ENCODE assay signal across 17 mouse cellular contexts in the genomic region with DNA sequence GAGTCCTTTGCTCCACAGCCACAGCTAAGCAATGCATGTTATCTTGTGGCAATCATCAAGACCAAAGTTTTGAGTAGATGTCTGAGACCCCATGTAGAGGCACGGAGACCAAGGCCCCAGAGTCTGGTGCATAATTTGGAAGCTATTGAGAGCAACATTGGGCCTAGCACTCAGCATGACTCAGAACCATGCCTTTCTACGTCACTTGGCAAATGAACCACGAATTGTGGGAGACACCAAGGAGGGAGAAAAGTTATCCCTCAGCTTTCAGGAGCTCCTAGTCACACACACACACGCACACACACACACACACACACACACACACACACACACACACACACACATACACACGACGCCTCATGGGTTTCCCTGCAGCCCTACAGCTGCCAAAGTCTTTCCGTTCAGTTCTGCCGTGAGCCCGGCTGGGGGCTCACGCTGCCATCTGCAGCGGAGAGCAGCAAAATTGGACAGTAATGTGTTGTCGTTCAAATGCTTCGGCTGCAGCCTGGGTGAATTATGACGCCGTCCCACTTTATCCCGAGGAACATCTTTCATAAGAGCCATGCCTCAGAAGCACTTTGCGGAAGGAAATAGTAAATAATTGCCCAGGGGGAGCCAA.
DNase-seq lines count a peak whose midpoint lies in the region; ATAC-seq lines count a peak whose summit lies in the region.
"Had no signal": no experiment of that assay in that cellular context is flagged by ENCODE, and none has a peak within 500 bp of the region (broad histone marks: within the 10 kb centered on the region; RNA-seq: fewer than 3 reads in every experiment).

No protein-coding gene starts in this region.

- intact Hi-C loops in left cerebral cortex, postnatal 36 days (cut with DNase I), result no loop called here

- H3K9ac ChIP-seq in forebrain, embryonic 15.5 days (replicated peaks), result 0 out of 2 replicates have a peak overlapping the region, but pooled peaks have one; percentile 10
- H3K9ac ChIP-seq in forebrain, embryonic 12.5 days, result no peak overlapping the region
- no peak overlapping the region for H3K9ac ChIP-seq in midbrain, embryonic 15.5 days
- no peak overlapping the region for H3K9ac ChIP-seq in midbrain, embryonic 16.5 days (ENCODE audit: low read depth, low read length)
- H3K9ac ChIP-seq: limb, embryonic 12.5 days; liver, embryonic 15.5 days had no signal

- 45% methylated on average over 17 of the region's 17 CpGs for WGBS in forebrain, embryonic 15.5 days
- WGBS in forebrain, embryonic 12.5 days, result 73% methylated on average over 17 of the region's 17 CpGs
- WGBS in midbrain, embryonic 15.5 days, result 64% methylated on average over 17 of the region's 17 CpGs
- 61% methylated on average over 16 of the region's 17 CpGs for WGBS in midbrain, embryonic 16.5 days

- H3K27ac ChIP-seq in forebrain, embryonic 15.5 days (replicated peaks), result peak overlapping the region; percentile 57
- no peak overlapping the region for H3K27ac ChIP-seq in forebrain, embryonic 12.5 days
- H3K27ac ChIP-seq in midbrain, embryonic 15.5 days, result peak overlapping the region; percentile 55
- no peak overlapping the region for H3K27ac ChIP-seq in midbrain, embryonic 16.5 days (ENCODE audit: low read length)
- H3K27ac ChIP-seq: limb, embryonic 12.5 days; liver, embryonic 15.5 days had no signal

- no peaks in the 10 kb centered on the region for H3K27me3 ChIP-seq in forebrain, embryonic 15.5 days
- H3K27me3 ChIP-seq in forebrain, embryonic 12.5 days, result no peaks in the 10 kb centered on the region
- H3K27me3 ChIP-seq in midbrain, embryonic 15.5 days (replicated peaks), result no peaks in the 10 kb centered on the region
- no peaks in the 10 kb centered on the region for H3K27me3 ChIP-seq in midbrain, embryonic 16.5 days (ENCODE audit: control insufficient read depth, insufficient read depth, low read depth, low read length)
- H3K27me3 ChIP-seq: limb, embryonic 12.5 days; liver, embryonic 15.5 days had no signal

- peak; percentile 11 to 26 for DNase-seq in left cerebral cortex, postnatal 36 days (ENCODE audit: low spot score in 2 of 2)
- DNase-seq in right cerebral cortex, postnatal 14 days, result peak; percentile 29
- DNase-seq in spleen, postnatal 36 days (ENCODE audit: low spot score in 2 of 2), result no peak
- no peak for DNase-seq in gastrocnemius, postnatal 10 days
- DNase-seq: B cell, adult 2 months; cerebellum, adult 11-12 months; gastrocnemius, postnatal 14 days; kidney, postnatal 10 days; layer of hippocampus, adult 9-11 months; thymus, adult 2 months had no signal

- no peak overlapping the region for H3K4me3 ChIP-seq in forebrain, embryonic 15.5 days
- no peak overlapping the region for H3K4me3 ChIP-seq in forebrain, embryonic 12.5 days (replicated peaks)
- H3K4me3 ChIP-seq in midbrain, embryonic 15.5 days, result no peak overlapping the region
- no peak overlapping the region for H3K4me3 ChIP-seq in midbrain, embryonic 16.5 days (ENCODE audit: low read depth, low read length)
- H3K4me3 ChIP-seq: limb, embryonic 12.5 days; liver, embryonic 15.5 days had no signal

- no peak overlapping the region for H3K4me2 ChIP-seq in forebrain, embryonic 15.5 days (replicated peaks)
- no peak overlapping the region for H3K4me2 ChIP-seq in forebrain, embryonic 12.5 days
- no peak overlapping the region for H3K4me2 ChIP-seq in midbrain, embryonic 15.5 days
- H3K4me2 ChIP-seq in midbrain, embryonic 16.5 days (ENCODE audit: low read length), result no peak overlapping the region
- H3K4me2 ChIP-seq: limb, embryonic 12.5 days; liver, embryonic 15.5 days had no signal

- H3K36me3 ChIP-seq in forebrain, embryonic 15.5 days, result no peaks in the 10 kb centered on the region
- H3K36me3 ChIP-seq in forebrain, embryonic 12.5 days (replicated peaks), result no peaks in the 10 kb centered on the region
- H3K36me3 ChIP-seq in midbrain, embryonic 15.5 days (replicated peaks), result no peaks in the 10 kb centered on the region
- no peaks in the 10 kb centered on the region for H3K36me3 ChIP-seq in midbrain, embryonic 16.5 days (ENCODE audit: control insufficient read depth, insufficient read depth, low read length)
- H3K36me3 ChIP-seq: limb, embryonic 12.5 days; liver, embryonic 15.5 days had no signal

- no peaks in the 10 kb centered on the region for H3K9me3 ChIP-seq in forebrain, embryonic 15.5 days
- H3K9me3 ChIP-seq in forebrain, embryonic 12.5 days, result no peaks in the 10 kb centered on the region
- H3K9me3 ChIP-seq in midbrain, embryonic 15.5 days, result no peaks in the 10 kb centered on the region
- H3K9me3 ChIP-seq in midbrain, embryonic 16.5 days (replicated peaks; ENCODE audit: control insufficient read depth, low read length, poor library complexity, severe bottlenecking), result no peaks in the 10 kb centered on the region
- H3K9me3 ChIP-seq: limb, embryonic 12.5 days; liver, embryonic 15.5 days had no signal

- ATAC-seq in forebrain, embryonic 15.5 days (replicated peaks), result no peak
- no peak for ATAC-seq in forebrain, embryonic 12.5 days (ENCODE audit: low FRiP score)
- ATAC-seq in midbrain, embryonic 15.5 days (replicated peaks), result no peak
- ATAC-seq in midbrain, embryonic 16.5 days, result no peak
- ATAC-seq: intestine, embryonic 16.5 days had no signal

- peaks cover 7% of the 10 kb centered on the region for H3K4me1 ChIP-seq in forebrain, embryonic 15.5 days
- no peaks in the 10 kb centered on the region for H3K4me1 ChIP-seq in forebrain, embryonic 12.5 days
- H3K4me1 ChIP-seq in midbrain, embryonic 15.5 days, result peaks cover 5% of the 10 kb centered on the region; the same call in 1 of the 2 replicates
- 0 out of 2 replicates have a peak, but pooled peaks cover 3% of the 10 kb centered on the region for H3K4me1 ChIP-seq in midbrain, embryonic 16.5 days (ENCODE audit: control insufficient read depth, insufficient read depth, low read length)
- H3K4me1 ChIP-seq: limb, embryonic 12.5 days; liver, embryonic 15.5 days had no signal

Comparison
In these comparisons a context has a peak if more than half of its experiments do, and no peak if none do; other contexts are left out.
1. H3K27ac ChIP-seq: peak in forebrain, embryonic 15.5 days (single experiment) and midbrain, embryonic 15.5 days (single experiment); none in forebrain, embryonic 12.5 days (single experiment) and midbrain, embryonic 16.5 days (single experiment).
2. DNase-seq: peak in left cerebral cortex, postnatal 36 days (2 of 2) and right cerebral cortex, postnatal 14 days (single experiment); none in spleen, postnatal 36 days (0 of 2) and gastrocnemius, postnatal 10 days (single experiment).